Mouse (Mus musculus): ENCODE measurements around the gene Lrrc66. TPM values are rescaled to one million over a fixed set of nuclear protein-coding genes. Genes with fewer than 3 reads are reported as not detected.

The Lrrc66 gene
- not detected in 2 replicates for polyA plus RNA-seq (2015; fragmentation: Nextera tagmentation; extraction: Ambion mirVana)

DNA sequence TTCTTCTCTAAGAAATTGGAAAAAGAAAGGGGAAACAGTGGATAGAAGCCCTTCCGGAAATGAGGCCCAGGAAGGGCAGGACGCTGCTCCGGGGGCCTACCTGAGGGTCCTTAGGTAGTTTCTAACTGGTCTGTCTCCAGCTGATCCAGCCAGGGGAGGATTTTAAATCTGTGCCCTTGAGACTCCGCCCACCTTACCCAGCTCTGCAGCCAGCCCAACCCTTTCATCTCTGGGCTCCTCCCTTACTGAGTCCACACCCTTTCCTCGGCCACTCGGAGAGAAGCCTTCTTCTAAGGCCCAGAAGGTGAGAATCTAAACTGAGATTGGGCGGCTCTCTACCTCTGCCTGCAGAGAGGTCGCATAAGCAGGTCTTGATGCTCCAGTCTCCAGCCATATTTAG is at the start of gene Lrrc66:
Gene Lrrc66 (minus strand): TSS at position 236 of the 400 bp plus-strand sequence.
- Histone ChIP-seq H3K36me3 (peaks cover 20% of the 10 kb centered on the region), H3K9me3 (no peaks in the 10 kb centered on the region), H3K27ac (replicated peaks) (no peak within 1 kb of the TSS), H3K27me3 (no peaks in the 10 kb centered on the region), H3K4me2 (replicated peaks) (no peak within 1 kb of the TSS), H3K9ac (replicated peaks) (no peak within 1 kb of the TSS), H3K4me3 (no peak within 1 kb of the TSS), H3K4me1 (peaks cover 1% of the 10 kb centered on the region)
- whole genome bisulfite sequencing, result 71% methylated on average over 8 of the region's 8 CpGs
- no peak for ATAC-seq (replicated peaks)

DNA sequence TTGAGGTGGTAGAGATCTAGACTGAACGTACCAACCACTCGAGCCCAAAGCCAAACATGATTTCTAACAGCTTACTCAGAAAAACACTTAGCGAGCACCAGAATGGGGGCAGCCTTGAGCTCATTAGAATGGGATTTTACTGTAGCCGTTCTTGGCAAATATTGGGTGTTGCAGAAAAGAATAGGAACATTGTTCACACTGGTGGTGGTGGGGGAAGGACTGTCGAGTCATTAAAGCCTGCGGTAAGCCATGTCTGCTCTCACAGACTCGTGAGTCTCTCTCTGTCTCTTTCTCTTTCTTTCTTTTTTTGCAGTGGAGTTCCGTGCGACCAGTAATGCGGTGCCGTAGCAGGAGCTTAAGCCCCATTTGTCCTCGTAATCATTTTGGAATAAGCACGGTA is 44.3 kb upstream of the Lrrc66 start:
- ATAC-seq (replicated peaks), result peak; percentile 41; the same call in 1 of the 2 replicates
- Histone ChIP-seq H3K4me1 (peaks cover 7% of the 10 kb centered on the region), H3K4me2 (replicated peaks) (peak overlapping the region; percentile 26), H3K9me3 (no peaks in the 10 kb centered on the region), H3K4me3 (0 out of 2 replicates have a peak overlapping the region, but pooled peaks have one; percentile 15), H3K27ac (replicated peaks) (no peak overlapping the region), H3K27me3 (no peaks in the 10 kb centered on the region), H3K9ac (replicated peaks) (no peak overlapping the region), H3K36me3 (no peaks in the 10 kb centered on the region)
- 33% methylated on average over 13 of the region's 13 CpGs for WGBS

DNA sequence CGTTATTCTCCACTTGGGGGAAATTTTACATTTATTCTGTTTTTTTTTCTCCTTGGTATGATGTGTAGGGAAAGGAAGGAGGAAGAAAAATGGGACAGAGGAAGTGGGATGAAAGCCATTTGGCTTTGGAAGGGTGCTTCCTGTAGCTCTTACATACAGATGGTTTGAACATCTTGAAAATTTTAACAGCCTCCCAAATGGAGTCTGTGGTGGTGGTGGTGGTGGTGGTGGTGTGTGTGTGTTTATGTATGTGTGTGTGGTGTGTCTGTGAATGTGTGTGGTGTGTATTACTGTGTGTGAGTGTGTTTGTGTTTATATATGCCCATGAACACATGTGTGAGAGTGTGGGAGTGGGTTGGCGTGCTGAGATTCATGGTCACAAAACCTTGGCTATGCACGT is 43.3 kb upstream of the Lrrc66 start:
- Histone ChIP-seq H3K4me1 (peaks cover 7% of the 10 kb centered on the region), H3K4me3 (no peak overlapping the region), H3K27ac (replicated peaks) (no peak overlapping the region), H3K9me3 (no peaks in the 10 kb centered on the region), H3K9ac (replicated peaks) (no peak overlapping the region), H3K27me3 (no peaks in the 10 kb centered on the region), H3K4me2 (replicated peaks) (no peak overlapping the region), H3K36me3 (no peaks in the 10 kb centered on the region)
- peak; percentile 58; the same call in 1 of the 2 replicates for ATAC-seq (replicated peaks)
- WGBS, result 52% methylated on average over 3 of the region's 3 CpGs

DNA sequence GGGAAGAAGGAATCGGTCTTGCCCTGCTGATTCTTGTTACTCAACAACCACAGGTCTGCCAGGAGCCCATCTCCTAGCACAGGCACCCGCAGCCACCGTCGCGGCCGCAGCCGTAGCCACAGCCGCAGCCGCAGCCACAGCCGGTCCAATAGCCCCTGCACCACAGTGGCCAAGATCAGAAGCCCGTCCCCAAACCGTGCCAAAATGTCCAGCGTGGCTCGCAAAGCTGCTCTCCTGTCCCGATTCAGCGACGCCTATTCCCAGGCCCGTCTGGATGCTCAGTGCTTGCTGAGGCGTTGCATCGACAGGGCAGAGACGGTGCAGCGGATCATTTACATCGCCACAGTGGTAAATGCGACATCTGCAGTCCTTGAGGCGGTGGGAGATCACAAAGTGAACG is 37.1 kb upstream of the Lrrc66 start:
- Histone ChIP-seq H3K4me3 (no peak overlapping the region), H3K9me3 (no peaks in the 10 kb centered on the region), H3K27me3 (no peaks in the 10 kb centered on the region), H3K36me3 (no peaks in the 10 kb centered on the region), H3K4me2 (replicated peaks) (0 out of 2 replicates have a peak overlapping the region, but pooled peaks have one; percentile 20), H3K9ac (replicated peaks) (no peak overlapping the region), H3K4me1 (no peaks in the 10 kb centered on the region), H3K27ac (replicated peaks) (no peak overlapping the region)
- no peak for ATAC-seq (replicated peaks)
- 50% methylated on average over 26 of the region's 26 CpGs for WGBS

DNA sequence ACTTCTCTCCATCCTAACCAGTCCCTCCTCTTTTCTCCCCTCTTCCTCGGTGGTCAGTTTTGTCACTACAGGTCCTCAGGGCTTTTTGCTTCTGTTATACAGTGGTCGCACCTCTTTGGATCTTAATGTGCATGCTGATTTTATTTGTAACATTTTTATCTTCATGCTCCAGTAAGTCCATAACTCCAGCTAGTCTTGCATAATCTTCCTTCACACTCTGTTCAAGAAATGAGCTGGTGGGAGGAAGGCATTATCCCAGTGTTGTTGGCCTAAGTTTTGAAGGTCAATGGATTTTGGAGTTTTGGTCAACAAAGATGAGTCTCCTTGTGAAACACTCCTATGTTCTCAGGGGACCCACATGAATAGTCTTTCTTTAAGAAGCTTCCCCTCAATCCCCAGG is 35.6 kb upstream of the Lrrc66 start:
- no peaks in the 10 kb centered on the region for H3K9me3 ChIP-seq
- no peak for ATAC-seq (replicated peaks)
- H3K4me2 ChIP-seq (replicated peaks), result no peak overlapping the region
- H3K9ac ChIP-seq (replicated peaks), result no peak overlapping the region
- H3K4me1 ChIP-seq, result no peaks in the 10 kb centered on the region
- no peaks in the 10 kb centered on the region for H3K27me3 ChIP-seq
- no peak overlapping the region for H3K27ac ChIP-seq (replicated peaks)
- no peaks in the 10 kb centered on the region for H3K36me3 ChIP-seq
- no peak overlapping the region for H3K4me3 ChIP-seq
- 93% methylated on average over 2 of the region's 2 CpGs for WGBS

DNA sequence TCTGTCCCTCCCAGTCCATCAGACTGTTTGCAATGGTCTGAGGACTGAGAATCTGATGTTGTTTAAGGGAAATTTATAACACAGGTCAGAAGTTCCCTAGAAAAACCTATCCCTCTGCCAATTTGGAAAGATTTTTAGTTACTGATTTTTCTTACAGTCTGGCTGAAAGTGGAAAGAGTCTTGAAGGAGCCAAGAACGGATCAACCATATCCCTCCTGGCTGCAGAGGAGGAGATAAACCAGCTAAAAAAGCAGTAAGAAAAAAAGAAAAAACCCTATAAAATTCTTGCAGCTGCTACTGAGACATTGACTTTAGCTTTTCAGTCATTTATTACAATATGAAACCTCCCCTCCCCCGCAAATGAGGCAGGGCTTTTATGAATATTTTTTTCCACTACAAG is 34.4 kb upstream of the Lrrc66 start:
- no peak overlapping the region for H3K4me2 ChIP-seq (replicated peaks)
- no peak overlapping the region for H3K9ac ChIP-seq (replicated peaks)
- H3K27ac ChIP-seq (replicated peaks), result no peak overlapping the region
- 77% methylated on average over 2 of the region's 2 CpGs for WGBS
- no peaks in the 10 kb centered on the region for H3K27me3 ChIP-seq
- no peaks in the 10 kb centered on the region for H3K9me3 ChIP-seq
- H3K4me3 ChIP-seq, result no peak overlapping the region
- no peak for ATAC-seq (replicated peaks)
- H3K4me1 ChIP-seq, result no peaks in the 10 kb centered on the region
- H3K36me3 ChIP-seq, result no peaks in the 10 kb centered on the region

DNA sequence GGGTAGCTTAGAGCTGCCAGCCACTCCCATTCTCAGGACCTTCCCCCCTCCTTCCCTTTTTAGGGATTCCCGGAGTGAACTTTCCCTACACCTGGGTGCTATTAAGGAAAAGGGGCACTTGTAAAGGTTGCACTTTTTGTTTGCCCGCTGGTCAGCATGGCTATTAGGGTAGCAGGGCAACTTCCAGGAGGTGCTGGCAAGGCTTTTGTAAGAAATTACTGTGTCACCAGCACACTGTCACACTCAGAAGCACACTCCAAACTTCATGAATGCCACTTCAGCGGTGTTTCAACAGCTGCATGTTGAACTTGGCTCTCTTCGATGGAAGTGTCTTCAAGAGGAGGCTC is 19.5 kb upstream of the Lrrc66 start:
- Histone ChIP-seq H3K4me1 (peaks cover 24% of the 10 kb centered on the region), H3K27ac (replicated peaks) (no peak overlapping the region), H3K36me3 (no peaks in the 10 kb centered on the region), H3K9me3 (no peaks in the 10 kb centered on the region), H3K4me2 (replicated peaks) (peak overlapping the region; percentile 90), H3K4me3 (peak overlapping the region; percentile 43), H3K9ac (replicated peaks) (no peak overlapping the region), H3K27me3 (peaks cover 48% of the 10 kb centered on the region)
- ATAC-seq (replicated peaks), result no peak
- 2% methylated on average over 4 of the region's 4 CpGs for WGBS

DNA sequence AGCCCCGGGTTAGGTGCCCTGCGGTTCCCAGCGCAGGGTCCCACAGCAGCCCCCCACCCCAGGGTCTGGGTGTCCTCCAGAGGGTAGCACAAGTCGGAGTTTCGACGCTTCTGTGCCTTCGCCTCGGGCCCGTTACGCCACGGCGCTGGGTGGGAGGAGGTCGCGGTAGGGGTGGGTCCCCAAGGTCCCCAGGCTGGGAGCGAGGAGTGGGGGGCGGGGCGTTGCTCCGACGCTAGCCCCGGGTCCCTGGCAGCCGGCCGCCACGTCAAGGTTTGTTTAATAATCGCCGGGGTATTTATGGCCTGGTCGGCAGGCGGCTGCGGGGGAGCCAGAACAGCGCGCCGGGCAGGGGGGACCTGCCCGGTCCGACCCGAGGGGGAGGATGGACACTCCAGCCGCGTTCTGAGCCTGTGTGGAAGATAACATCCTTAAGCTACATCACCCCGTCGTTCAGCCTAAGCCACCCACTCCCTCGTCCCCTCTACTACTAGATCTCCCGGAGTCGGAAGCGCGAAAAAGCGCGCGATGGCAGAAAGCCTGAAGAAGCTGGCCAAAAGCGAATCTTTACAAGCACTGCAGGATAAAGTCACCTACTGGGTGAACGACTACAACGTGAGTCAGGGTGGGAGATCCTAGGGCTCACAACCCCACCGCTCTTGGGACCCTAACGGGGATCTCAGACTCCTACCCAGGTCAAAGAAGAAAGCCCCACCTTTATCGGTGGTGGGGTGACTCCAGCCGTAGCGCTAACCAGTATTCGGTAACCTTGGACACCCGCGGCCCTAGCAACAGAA is 18.9 kb upstream of the Lrrc66 start, which contains the start of gene Spata18:
Gene Spata18 (plus strand): TSS at position 319 of the 794 bp plus-strand sequence.
- H3K27me3 ChIP-seq, result peaks cover 48% of the 10 kb centered on the region
- no peak within 1 kb of the TSS for H3K27ac ChIP-seq (replicated peaks)
- H3K4me1 ChIP-seq, result peaks cover 30% of the 10 kb centered on the region
- peak within 1 kb of the TSS; percentile 14; the same call in 1 of the 2 replicates for H3K9ac ChIP-seq (replicated peaks)
- under 1% methylated on average over 55 of the region's 57 CpGs for WGBS
- H3K9me3 ChIP-seq, result no peaks in the 10 kb centered on the region
- H3K4me2 ChIP-seq (replicated peaks), result peak within 1 kb of the TSS; percentile 90
- ATAC-seq (replicated peaks), result 0 out of 2 replicates have a peak, but pooled peaks have one; percentile 21
- peak within 1 kb of the TSS; percentile 43 for H3K4me3 ChIP-seq
- H3K36me3 ChIP-seq, result no peaks in the 10 kb centered on the region

DNA sequence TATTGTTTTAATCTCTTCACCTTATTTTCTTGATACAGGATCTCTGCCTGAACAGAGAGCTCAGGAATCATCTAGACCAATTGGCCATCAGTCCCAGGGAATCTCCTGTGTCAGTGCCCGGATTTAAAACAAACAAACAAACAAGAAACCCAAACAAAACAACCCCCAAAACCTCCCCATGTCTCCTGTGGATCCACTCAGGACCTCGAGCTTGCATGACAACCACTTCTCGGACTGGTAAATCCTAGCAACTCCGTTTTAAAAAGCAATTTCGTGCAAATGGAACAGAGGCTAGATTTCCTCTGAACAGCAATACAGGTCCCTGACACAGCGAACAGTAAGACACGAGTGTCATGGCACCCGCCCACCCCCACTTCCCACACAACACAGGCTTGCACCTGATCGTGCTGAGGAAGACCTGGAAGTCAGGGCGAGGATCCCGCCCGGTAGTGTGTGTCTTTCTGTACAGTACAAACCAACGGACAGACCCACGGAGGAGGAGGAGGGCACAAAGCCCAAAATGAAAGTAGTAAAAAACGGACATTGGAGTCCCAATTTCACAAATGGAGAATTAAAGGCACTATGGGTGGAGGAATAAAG is 18.1 kb upstream of the Lrrc66 start:
- Histone ChIP-seq H3K4me3 (peak overlapping the region; percentile 43), H3K9ac (replicated peaks) (0 out of 2 replicates have a peak overlapping the region, but pooled peaks have one; percentile 14), H3K4me2 (replicated peaks) (peak overlapping the region; percentile 90), H3K27me3 (peaks cover 48% of the 10 kb centered on the region), H3K4me1 (peaks cover 30% of the 10 kb centered on the region), H3K9me3 (no peaks in the 10 kb centered on the region), H3K27ac (replicated peaks) (no peak overlapping the region), H3K36me3 (no peaks in the 10 kb centered on the region)
- ATAC-seq (replicated peaks), result no peak
- WGBS, result under 1% methylated on average over 15 of the region's 15 CpGs

DNA sequence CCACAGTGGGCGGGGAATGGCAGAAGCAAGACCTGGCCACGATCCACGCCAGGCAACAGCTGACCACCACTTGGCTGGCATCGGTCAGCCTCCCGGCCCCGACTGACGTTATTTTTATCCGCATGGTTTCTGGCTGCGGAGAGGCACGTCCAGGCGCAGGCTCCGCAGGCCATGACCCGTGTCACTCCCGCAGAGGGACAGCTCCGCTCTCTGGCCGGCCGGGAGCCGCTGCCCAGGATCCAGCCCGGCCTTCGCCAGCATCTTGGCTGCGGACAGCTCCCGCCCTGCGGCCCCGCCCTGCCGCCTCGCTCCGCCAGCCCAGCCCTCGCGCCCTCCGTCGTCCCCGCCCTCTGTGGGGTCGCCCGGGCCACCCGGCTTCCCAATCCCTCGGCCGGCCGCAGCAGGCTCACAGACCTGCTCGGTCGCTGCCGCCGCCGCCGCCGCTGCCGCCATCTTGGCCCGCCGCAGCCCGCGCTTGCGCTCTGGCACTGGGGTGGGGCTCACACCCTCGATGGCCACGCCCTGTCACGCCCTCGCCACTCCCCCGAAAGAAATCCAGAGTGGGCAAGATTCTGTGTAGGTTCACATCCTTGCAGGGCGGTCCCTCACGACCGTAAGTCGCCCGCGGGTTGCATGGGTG is 15.1 kb upstream of the Lrrc66 start, which contains the start of gene Sgcb:
Gene Sgcb (minus strand): TSS at position 530 of the 640 bp plus-strand sequence.
- Histone ChIP-seq H3K27ac (replicated peaks) (0 out of 2 replicates have a peak within 1 kb of the TSS, but pooled peaks have one; percentile 44), H3K9ac (replicated peaks) (peak within 1 kb of the TSS; percentile 87), H3K4me3 (peak within 1 kb of the TSS; percentile 82), H3K27me3 (peaks cover 35% of the 10 kb centered on the region), H3K36me3 (no peaks in the 10 kb centered on the region), H3K4me2 (replicated peaks) (peak within 1 kb of the TSS; percentile 84), H3K9me3 (no peaks in the 10 kb centered on the region), H3K4me1 (peaks cover 30% of the 10 kb centered on the region)
- peak; percentile 87 for ATAC-seq (replicated peaks)
- WGBS, result under 1% methylated on average over 62 of the region's 62 CpGs

DNA sequence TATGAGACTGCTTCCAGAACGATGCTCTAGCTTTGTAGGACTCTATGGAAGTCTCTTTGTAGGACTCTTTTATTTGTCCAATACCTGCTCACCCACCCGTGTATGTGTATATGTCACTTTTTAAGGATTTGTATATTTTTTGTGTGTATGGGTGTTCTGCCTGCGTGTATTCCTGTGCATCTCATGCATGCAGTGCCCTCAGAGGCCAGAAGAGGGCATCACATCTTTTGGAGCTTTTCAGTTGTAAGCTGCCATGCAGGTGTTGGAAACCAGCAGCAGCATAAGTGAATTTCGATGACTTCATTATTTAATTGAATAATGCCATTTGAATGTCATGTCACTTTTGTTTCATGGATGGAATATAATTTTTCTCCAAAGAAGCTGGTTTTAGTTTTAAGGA is 9.8 kb upstream of the Lrrc66 start:
- Histone ChIP-seq H3K4me1 (peaks cover 12% of the 10 kb centered on the region), H3K27me3 (no peaks in the 10 kb centered on the region), H3K9ac (replicated peaks) (no peak overlapping the region), H3K4me2 (replicated peaks) (no peak overlapping the region), H3K9me3 (no peaks in the 10 kb centered on the region), H3K36me3 (peaks cover 8% of the 10 kb centered on the region; the same call in 1 of the 2 replicates), H3K27ac (replicated peaks) (no peak overlapping the region), H3K4me3 (no peak overlapping the region)
- 82% methylated on average over 4 of the region's 4 CpGs for WGBS
- ATAC-seq (replicated peaks), result no peak

DNA sequence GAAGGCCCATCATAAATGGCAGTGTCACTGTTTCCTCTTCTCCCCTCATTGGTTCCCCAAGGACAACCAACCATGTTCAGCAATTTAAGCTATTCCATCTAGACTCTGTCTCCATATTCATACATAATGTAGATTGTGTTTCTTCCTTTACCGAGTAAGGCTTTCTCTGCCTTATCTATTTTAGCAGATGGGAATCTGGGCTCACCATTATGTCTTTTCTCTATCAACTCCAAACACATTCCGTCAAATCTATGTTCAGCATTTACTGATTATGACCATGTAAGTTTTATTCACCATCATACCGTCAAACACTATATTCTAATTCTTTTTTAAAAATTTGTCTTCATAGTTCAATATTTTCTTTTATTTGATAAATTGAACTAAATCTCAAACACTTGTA is 8.7 kb upstream of the Lrrc66 start:
- no peak overlapping the region for H3K4me2 ChIP-seq (replicated peaks)
- no peaks in the 10 kb centered on the region for H3K9me3 ChIP-seq
- 91% methylated on average over 3 of the region's 3 CpGs for WGBS
- peaks cover 8% of the 10 kb centered on the region; the same call in 1 of the 2 replicates for H3K36me3 ChIP-seq
- no peak for ATAC-seq (replicated peaks)
- H3K27me3 ChIP-seq, result no peaks in the 10 kb centered on the region
- H3K9ac ChIP-seq (replicated peaks), result no peak overlapping the region
- peaks cover 4% of the 10 kb centered on the region for H3K4me1 ChIP-seq
- no peak overlapping the region for H3K27ac ChIP-seq (replicated peaks)
- H3K4me3 ChIP-seq, result no peak overlapping the region
